ENCODE assay signal across 8 mouse cellular contexts in the genomic region with DNA sequence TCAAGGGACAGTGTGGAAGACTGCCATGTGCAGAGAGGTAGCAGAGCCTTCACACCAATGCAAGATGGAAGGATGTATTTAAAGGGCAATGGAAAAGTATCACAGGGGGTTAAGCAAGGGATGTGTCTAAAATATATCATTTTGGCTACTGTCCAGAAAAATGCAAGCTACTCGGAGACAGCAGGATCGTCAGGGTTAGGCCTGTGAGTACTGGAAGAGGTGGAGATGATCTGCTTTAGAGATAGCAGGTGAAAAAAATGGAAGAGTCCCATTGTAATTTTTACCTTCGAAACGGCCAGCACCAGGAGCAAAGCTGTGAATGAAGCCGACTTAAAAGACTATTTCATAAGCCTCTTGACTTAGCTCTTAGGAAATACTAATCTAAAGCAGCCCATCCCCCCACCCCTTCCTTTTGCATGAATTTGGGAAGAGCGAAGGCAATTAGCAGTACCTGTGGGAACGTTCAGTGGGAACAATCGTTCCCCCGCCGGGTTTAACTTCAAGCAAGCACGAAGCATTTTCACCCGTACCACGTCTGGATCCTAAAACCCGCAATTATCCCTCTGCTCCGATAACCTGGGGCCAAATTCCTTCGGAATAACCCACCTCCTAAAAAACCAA. TPM values are rescaled to one million over a fixed set of nuclear protein-coding genes. Genes with fewer than 3 reads are reported as not detected.
A peak's percentile ranks its signal among the peaks of the same experiment; 100 is the strongest.
DNase-seq lines count a peak whose midpoint lies in the region; ATAC-seq and TF ChIP-seq lines count a peak whose summit lies in the region.

No protein-coding gene starts in this region.

- no peaks in the 10 kb centered on the region for H3K27me3 ChIP-seq in heart, adult 2 months (ENCODE audit: control insufficient read depth, insufficient read depth, low read length)
- H3K27me3 ChIP-seq in E14TG2a.4 (ENCODE audit: insufficient read depth, low read length) = no peaks in the 10 kb centered on the region
- no peaks in the 10 kb centered on the region for H3K27me3 ChIP-seq in embryonic facial prominence, embryonic 14.5 days (replicated peaks; ENCODE audit: control insufficient read depth, insufficient read depth, low read length)
- H3K27me3 ChIP-seq in limb, embryonic 13.5 days = no peaks in the 10 kb centered on the region

- peak overlapping the region; percentile 70 for H3K4me3 ChIP-seq in heart, adult 2 months
- H3K4me3 ChIP-seq in E14TG2a.4 (replicated peaks; ENCODE audit: low read length) = peak overlapping the region; percentile 92
- H3K4me3 ChIP-seq in embryonic facial prominence, embryonic 14.5 days (ENCODE audit: low read depth, low read length) = peak overlapping the region; percentile 96
- H3K4me3 ChIP-seq in limb, embryonic 13.5 days = peak overlapping the region; percentile 92

- DNase-seq in heart, adult 2 months = no peak
- DNase-seq in heart, postnatal 10 days = no peak
- peak; percentile 31 for DNase-seq in embryonic facial prominence, embryonic 14.5 days (ENCODE audit: low spot score)
- DNase-seq in retina, adult 2 months (ENCODE audit: low read depth, low spot score) = peak; percentile 30
- no peak for DNase-seq in urinary bladder, postnatal 10 days (ENCODE audit: low spot score)
- no peak for DNase-seq in gastrocnemius, adult 18-20 months (ENCODE audit: low spot score)

- intact Hi-C loops in heart, adult 2 months (cut with DNase I) = loop anchor here (2.0 kb wide), 2 partner anchors 29 to 111 kb away; no protein-coding TSS in a partner anchor
- intact Hi-C loops in heart, postnatal 10 days (cut with DNase I) = no loop called here

- no peak for TF ChIP-seq EP300 in heart, adult 2 months (IDR thresholded peaks at IDR 0.05; ENCODE audit: insufficient read depth, low read depth, low read length)

- ATAC-seq in embryonic facial prominence, embryonic 14.5 days (ENCODE audit: low read depth) = no peak
- no peak for ATAC-seq in limb, embryonic 13.5 days (ENCODE audit: low FRiP score, low read depth)

- no peak for TF ChIP-seq CTCF in heart, adult 2 months (IDR thresholded peaks at IDR 0.05)
- no peak for TF ChIP-seq CTCF in E14TG2a.4 (conservative IDR thresholded peaks at IDR 0.05; ENCODE audit: low read length)

- no peaks in the 10 kb centered on the region for H3K9me3 ChIP-seq in E14TG2a.4 (ENCODE audit: low read length)
- no peaks in the 10 kb centered on the region for H3K9me3 ChIP-seq in embryonic facial prominence, embryonic 14.5 days (ENCODE audit: control insufficient read depth, low read length)
- no peaks in the 10 kb centered on the region for H3K9me3 ChIP-seq in limb, embryonic 13.5 days

- H3K79me2 ChIP-seq in heart, adult 2 months (replicated peaks; ENCODE audit: control insufficient read depth, insufficient read depth, low read length) = 0 out of 2 replicates have a peak, but pooled peaks cover 4% of the 10 kb centered on the region

- TF ChIP-seq POLR2A in heart, adult 2 months (IDR thresholded peaks at IDR 0.05; ENCODE audit: insufficient read depth, low read depth, low read length) = no peak

- WGBS in heart, adult 2 months = under 1% methylated on average over 16 of the region's 16 CpGs
- WGBS in embryonic facial prominence, embryonic 14.5 days = 1% methylated on average over 16 of the region's 16 CpGs
- under 1% methylated on average over 16 of the region's 16 CpGs for WGBS in limb, embryonic 13.5 days

- H3K4me2 ChIP-seq in embryonic facial prominence, embryonic 14.5 days (ENCODE audit: low read depth, low read length) = peak overlapping the region; percentile 68
- H3K4me2 ChIP-seq in limb, embryonic 13.5 days (replicated peaks) = peak overlapping the region; percentile 74

- H3K4me1 ChIP-seq in heart, adult 2 months (ENCODE audit: control insufficient read depth, insufficient read depth, low read length) = peaks cover 15% of the 10 kb centered on the region
- peaks cover 34% of the 10 kb centered on the region for H3K4me1 ChIP-seq in E14TG2a.4 (replicated peaks; ENCODE audit: low read depth, low read length)
- H3K4me1 ChIP-seq in embryonic facial prominence, embryonic 14.5 days (ENCODE audit: control insufficient read depth, insufficient read depth, low read length) = peaks cover 15% of the 10 kb centered on the region
- peaks cover 22% of the 10 kb centered on the region for H3K4me1 ChIP-seq in limb, embryonic 13.5 days

- peak overlapping the region; percentile 98 for H3K27ac ChIP-seq in heart, adult 2 months
- peak overlapping the region; percentile 99 for H3K27ac ChIP-seq in embryonic facial prominence, embryonic 14.5 days (replicated peaks; ENCODE audit: low read depth, low read length)
- peak overlapping the region; percentile 96 for H3K27ac ChIP-seq in limb, embryonic 13.5 days

- H3K36me3 ChIP-seq in heart, adult 2 months (ENCODE audit: control insufficient read depth, insufficient read depth, low read length) = peaks cover 22% of the 10 kb centered on the region
- H3K36me3 ChIP-seq in E14TG2a.4 (ENCODE audit: insufficient read depth, low read length) = peaks cover 18% of the 10 kb centered on the region
- H3K36me3 ChIP-seq in embryonic facial prominence, embryonic 14.5 days (ENCODE audit: control insufficient read depth, insufficient read depth, low read length) = no peaks in the 10 kb centered on the region
- H3K36me3 ChIP-seq in limb, embryonic 13.5 days = peaks cover 3% of the 10 kb centered on the region

- peak overlapping the region; percentile 89 for H3K9ac ChIP-seq in heart, adult 2 months (ENCODE audit: low read depth, low read length)
- peak overlapping the region; percentile 98 for H3K9ac ChIP-seq in embryonic facial prominence, embryonic 14.5 days (ENCODE audit: low read depth, low read length)
- peak overlapping the region; percentile 97 for H3K9ac ChIP-seq in limb, embryonic 13.5 days

RNA-seq across cellular contexts. Expression of a gene that starts 0.9 kb away (rescaled TPM):
- 10 to 100 TPM; 28.1 to 31.4 TPM for total RNA-seq in heart, adult 2 months (2021)
- polyA plus RNA-seq in heart, adult 2 months (2012; rRNA removed) = 15.6 and 23.5 TPM in 2 replicates
- 10 to 100 TPM; 45.2 to 45.8 TPM for total RNA-seq in heart, postnatal 10 days (2021)
- 21.5 and 23.4 TPM in 2 replicates for polyA plus RNA-seq in embryonic facial prominence, embryonic 14.5 days (2014; fragmentation: Nextera tagmentation; extraction: Ambion mirVana)
- 21.0 and 22.4 TPM in 2 replicates for polyA plus RNA-seq in limb, embryonic 13.5 days (2015; fragmentation: Nextera tagmentation; extraction: Ambion mirVana)
- total RNA-seq in gastrocnemius, adult 18-20 months (2021) = 10 to 100 TPM; 22.4 to 22.9 TPM

Comparison
In these comparisons a context has a peak if more than half of its experiments do, and no peak if none do; other contexts are left out.
1. DNase-seq: peak in embryonic facial prominence, embryonic 14.5 days (single experiment) and retina, adult 2 months (single experiment); none in heart, adult 2 months (0 of 2), heart, postnatal 10 days (0 of 2), urinary bladder, postnatal 10 days (single experiment) and gastrocnemius, adult 18-20 months (single experiment).
2. Peak in every context shown above with its lines, with median percentiles within 50 percentile points of each other: H3K27ac ChIP-seq, H3K4me3 ChIP-seq and H3K9ac ChIP-seq.